Mouse (Mus musculus) retina, adult 2 months (tissue): ENCODE results near the gene Plxna4.

ENCODE experiments used
- DNase-seq: peaks from one replicate; pipeline ENCODE4 v3.0.0-alpha.2; 2012; ENCODE audit warnings: low read depth, low spot score

Gene Plxna4

GRCm38 (mm10) chr6:32179346-32180011 lies 408.5 kb downstream of the Plxna4 start:
- DNase-seq, result no peak

- no peak for DNase-seq
Measured at GRCm38 (mm10) chr6:32177905-32178304, 410.1 kb downstream of the Plxna4 start.

- no peak for DNase-seq
Measured at GRCm38 (mm10) chr6:32167725-32168124, 420.3 kb downstream of the Plxna4 start.

- no peak for DNase-seq
Measured at GRCm38 (mm10) chr6:32160370-32160769, 427.6 kb downstream of the Plxna4 start.

DNA sequence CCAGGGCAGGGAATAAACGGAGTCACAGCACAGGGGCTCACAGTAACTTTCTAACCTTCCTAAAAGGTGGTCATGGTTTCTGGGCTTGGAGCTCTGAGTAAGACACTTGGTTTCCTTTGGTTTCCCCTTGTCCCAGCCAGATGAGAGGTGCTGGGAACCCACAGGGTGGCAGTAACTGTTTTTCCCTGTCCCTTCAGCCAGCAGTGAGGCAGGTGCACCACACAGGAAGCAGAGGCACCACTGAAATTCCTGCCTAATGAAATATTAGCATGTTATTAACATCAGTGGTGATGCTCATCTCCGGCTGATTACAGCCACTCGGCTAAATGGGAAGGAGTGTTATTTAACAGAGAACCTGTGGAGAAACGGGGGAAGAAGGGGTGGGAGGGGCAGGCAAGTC lies 428.1 kb downstream of the Plxna4 start:
- no peak for DNase-seq

GRCm38 (mm10) chr6:32158347-32158746 lies 429.6 kb downstream of the Plxna4 start:
- no peak for DNase-seq

GRCm38 (mm10) chr6:32153170-32153569 lies 434.8 kb downstream of the Plxna4 start:
- no peak for DNase-seq

GRCm38 (mm10) chr6:32150836-32151235 lies 437.2 kb downstream of the Plxna4 start:
- DNase-seq, result no peak

DNA sequence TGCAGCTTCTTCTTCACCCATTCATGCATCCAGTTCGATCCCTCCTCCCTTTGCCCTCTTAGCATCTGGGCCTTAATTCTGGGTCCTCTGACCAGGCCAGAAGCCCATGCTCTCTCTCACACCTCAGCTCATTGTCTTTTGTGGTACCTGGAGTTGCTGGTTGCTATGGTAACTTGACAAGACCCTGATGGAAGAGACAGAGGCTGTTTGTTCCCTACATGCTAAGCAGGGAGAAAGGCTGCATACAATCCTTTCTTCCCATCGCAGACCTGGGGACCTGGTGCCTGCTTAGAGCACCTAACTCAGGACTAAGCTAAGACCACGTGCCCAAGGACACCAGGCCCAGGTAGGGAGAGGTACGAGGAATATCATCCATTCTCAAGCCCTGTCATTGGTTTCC lies 443.2 kb downstream of the Plxna4 start:
- no peak for DNase-seq

DNA sequence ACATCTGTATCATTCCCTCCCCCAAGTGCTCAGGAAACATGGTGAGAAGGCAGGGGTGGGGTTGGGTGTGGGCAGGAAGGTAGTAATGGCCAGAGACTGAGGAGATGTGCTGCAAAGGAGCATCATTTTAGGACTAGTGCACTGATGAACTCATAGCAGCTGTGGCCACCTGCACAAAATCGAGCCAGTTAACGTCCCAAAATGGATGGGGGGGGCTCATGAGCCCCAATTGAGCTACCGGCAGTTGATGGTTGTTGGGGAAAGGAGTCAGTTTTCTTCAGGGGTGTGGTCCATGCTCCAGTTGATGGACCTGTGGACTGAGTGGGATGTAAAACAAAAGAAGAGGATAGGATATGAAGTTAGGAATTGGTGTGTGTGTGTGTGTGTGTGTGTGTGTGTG lies 448.5 kb downstream of the Plxna4 start:
- no peak for DNase-seq

DNA sequence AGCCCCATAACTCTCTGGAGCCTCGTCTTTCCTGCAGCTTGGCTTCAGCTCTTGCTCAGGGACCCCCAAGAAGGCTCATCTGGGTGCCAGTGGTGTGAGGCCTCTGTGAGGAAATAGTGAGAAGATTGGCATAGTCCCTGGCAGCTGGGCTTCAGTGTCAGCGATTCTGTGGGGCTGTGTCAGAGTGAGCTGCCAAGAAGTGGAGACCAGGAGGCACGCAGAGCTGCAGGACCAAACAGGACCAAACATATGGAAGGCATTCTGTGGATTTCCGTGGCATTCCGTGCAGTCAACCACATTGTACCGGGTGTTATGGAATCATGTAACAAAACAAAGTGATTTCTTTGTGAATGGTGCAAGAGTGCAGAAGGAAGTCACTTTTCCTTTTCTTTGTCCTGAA lies 461.1 kb downstream of the Plxna4 start:
- no peak for DNase-seq

DNA sequence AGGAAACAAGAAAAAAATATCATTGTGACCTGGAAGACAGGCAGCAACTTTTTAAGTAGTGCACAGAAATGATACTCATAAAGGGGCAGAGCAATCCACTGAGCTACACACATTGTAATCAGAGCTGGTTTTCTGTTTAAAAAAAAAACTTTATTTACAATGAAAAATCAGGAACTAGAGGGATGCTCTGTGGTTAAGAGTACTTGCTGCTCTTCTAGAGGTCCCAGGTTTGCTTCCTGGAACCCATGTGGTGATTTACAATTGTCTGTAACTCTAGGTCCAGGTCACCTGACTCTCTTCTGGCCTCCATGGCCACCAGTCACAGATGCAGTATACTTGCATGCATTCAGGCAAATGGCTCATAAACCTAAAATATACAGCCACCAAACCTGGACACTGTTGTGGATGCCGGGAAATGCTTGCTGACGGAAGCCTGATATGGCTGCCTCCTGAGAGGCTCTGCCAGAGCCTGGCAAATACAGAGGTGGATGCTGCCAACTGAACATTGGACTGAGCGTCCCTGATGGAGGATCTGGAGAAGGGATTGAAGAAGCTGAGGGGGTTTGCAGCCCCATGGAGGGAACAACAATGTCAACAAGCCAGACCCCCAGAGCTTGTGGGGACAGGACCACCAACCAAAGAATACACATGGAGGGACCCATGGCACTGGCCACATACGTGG lies 465.3 kb downstream of the Plxna4 start:
- DNase-seq, result no peak

GRCm38 (mm10) chr6:32120931-32121330 lies 467.1 kb downstream of the Plxna4 start:
- DNase-seq, result no peak

DNA sequence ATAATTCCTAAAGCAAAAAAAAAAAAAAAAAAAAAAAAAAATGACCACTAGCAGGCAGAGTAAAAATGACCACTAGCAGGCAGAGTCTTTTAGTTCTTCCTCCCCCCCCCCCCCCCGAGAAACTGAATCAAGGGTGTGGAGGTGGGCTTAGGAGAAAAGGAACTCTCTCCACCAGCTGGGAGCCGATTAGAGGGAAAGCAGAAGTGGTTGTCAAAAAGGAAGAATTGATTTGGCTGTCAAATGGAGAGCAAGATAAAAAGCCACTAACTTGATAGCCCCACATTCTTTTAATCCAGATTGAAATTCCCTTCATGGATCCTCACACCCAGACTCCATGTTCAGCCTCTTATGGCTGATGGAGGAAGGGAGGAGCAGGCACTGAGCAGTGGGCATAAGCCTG lies 478.8 kb downstream of the Plxna4 start:
- no peak for DNase-seq

DNA sequence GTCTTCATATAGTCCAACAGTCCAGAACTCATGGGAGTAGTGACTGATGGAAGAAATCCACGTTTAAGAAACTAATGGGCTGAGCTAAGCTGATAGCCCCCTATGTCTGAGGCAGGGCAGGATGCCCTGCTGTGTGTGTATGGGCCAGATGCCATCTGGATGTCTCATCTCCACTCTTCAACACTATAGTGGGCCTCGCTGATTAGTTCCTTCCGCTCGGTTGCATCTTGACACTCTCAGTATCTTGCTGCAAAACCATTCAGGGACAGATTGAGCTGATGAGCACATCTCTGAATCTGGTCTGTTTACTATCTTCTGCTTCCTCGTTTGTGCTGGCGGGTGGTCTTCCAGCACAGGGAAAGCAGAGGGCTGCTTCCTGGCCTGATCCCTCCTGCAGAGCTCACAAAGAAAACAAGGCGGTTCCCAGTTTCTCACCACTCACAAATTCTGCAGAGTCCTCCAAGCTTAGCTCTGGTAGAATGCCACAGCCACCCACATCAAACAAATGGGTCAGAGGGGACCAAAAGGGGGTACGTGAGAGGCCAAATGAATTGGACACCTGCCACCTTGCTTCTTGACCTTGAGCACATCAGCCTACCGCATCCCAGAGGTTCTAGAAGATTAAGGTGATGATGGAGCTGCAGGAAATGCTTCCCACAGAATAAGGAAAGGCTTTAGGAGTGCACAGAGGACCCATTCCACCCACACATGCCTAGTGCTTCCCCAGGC lies 482.3 kb downstream of the Plxna4 start:
- DNase-seq, result no peak
